Mouse (Mus musculus) brain, embryonic 14.5 days (tissue): ENCODE measurements around the gene 1700014D04Rik.

Experiments used
- CTCF ChIP-seq: fragments of 200-500 bp; IDR thresholded peaks from 2 replicates; pipeline ENCODE4 v1.5.1; 2012; ENCODE audit warnings: inconsistent platforms, mild to moderate bottlenecking, moderate library complexity, borderline replicate concordance; ENCODE audit not compliant: insufficient read depth, insufficient read length; ENCODE audit errors: extremely low read depth
- POLR2A ChIP-seq: fragments of 200-500 bp; IDR thresholded peaks from 2 replicates; pipeline ENCODE4 v1.6.1; 2012; ENCODE audit warnings: mild to moderate bottlenecking, inconsistent platforms, borderline replicate concordance; ENCODE audit not compliant: poor library complexity, insufficient read depth, insufficient read length, severe bottlenecking; ENCODE audit errors: extremely low read depth

DNA sequence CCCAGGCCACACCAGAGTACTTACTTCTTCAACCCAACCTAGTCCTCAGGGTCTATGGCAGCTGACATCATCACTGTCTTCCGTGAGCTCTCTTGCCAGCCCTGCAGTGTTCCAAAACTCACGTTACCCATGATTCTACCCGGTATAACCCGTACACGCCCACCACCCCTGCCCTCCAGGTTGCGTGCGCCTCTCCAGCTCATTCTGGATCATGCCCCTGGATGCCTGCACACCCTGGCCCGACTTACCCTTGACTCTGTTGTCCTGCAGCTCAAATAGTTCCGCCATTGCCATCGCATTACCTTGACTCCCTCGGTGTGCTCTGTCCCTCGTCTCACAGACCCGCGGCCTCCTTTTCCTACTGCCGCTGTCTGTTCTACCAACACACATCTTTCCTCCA is 36.3 kb downstream of the 1700014D04Rik start, which contains the start of gene Spata31d1a:
- TF ChIP-seq CTCF (no peak), POLR2A (no peak)
